Mouse (Mus musculus): ENCODE data around the gene Gm13288. TPM values are rescaled to one million over a fixed set of nuclear protein-coding genes. Genes with fewer than 3 reads are reported as not detected.
"Not testable (repeated sequence)": the region's sequence is repeated elsewhere in the genome, so short reads cannot be mapped to it uniquely, and the experiment has no call there.

Gm13288 gene
- polyA plus RNA-seq, 1 experiment from 2014 or later: 0.15 TPM

DNA sequence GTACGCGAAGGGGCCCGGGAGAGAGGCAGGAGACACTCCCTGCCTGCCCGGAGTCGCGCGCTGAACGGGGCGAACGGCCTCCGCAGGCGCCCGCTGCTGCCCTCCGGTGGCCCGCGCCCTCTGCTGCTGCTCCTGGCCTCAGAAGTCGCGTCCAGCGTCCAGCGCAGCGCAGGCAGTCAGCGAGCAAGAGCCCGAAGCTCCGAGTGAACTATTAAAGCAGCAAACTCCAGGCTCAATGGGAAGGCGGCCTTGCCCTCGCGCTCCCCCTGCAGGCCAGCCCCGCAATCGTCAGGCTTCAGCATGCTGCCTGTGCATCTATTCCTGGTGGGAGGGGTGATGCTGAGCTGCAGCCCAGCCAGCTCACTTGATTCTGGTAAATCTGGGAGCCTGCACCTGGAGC is 25.8 kb upstream of the Gm13288 start, which contains the start of gene Gm13272:
Gm13272 (plus strand) TSS at position 301 of the 400 bp plus-strand sequence.
- no CpG with 5 or more reads among the region's 29 CpGs for WGBS
- H3K36me3 ChIP-seq; H3K4me1 ChIP-seq; H3K27me3 ChIP-seq; H3K4me3 ChIP-seq; H3K9me3 ChIP-seq; H3K4me2 ChIP-seq (replicated peaks); ATAC-seq (ENCODE audit: insufficient number of reproducible peaks, insufficient read depth, low FRiP score, low TSS enrichment); H3K9ac ChIP-seq; H3K27ac ChIP-seq: not testable (repeated sequence)

DNA sequence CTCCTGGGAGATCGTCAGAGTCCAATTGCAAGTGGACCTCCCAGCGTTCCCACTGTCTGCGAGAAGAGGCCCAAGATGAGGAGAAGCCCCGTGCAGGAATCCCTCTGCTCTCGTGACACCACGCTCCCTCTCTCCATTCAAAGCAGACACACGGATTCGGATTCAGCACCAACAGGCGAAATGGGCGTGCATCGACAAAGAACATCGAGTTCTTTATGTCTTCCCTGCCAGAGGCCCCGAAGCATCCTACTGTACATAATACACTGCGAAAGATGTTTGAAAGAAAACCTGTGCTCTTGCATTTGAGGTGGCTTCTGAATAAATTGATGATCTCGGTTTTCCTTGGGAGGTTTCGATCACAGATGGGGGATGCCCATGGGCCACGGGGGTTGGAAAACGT is 25.0 kb upstream of the Gm13288 start:
- H3K27ac ChIP-seq; H3K9me3 ChIP-seq; H3K27me3 ChIP-seq; H3K4me2 ChIP-seq (replicated peaks); H3K9ac ChIP-seq; H3K4me3 ChIP-seq; H3K4me1 ChIP-seq; ATAC-seq (ENCODE audit: insufficient number of reproducible peaks, insufficient read depth, low FRiP score, low TSS enrichment); H3K36me3 ChIP-seq: not testable (repeated sequence)
- 41% methylated on average over 16 of the region's 18 CpGs for WGBS

DNA sequence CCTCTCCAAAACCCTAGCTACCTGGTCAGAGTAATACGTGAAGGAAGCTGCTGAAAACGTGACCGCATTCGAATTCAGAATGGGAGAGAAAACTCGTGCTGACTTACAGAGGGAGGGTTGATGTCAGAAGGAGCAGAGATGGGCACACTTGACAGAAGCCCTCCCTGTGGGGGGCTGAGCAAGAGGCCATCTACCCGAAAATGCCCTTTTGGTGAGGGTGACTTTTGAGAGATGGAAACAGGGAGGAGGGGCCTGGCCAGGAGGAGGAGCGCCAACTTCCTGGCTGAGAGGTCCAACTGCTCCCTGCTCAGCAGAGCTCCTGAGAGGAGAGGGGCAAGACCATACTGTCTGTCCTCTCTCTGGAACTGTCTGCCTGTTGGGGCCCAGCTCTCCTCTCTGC is 23.5 kb upstream of the Gm13288 start, which contains the start of gene Ifnz:
Ifnz (plus strand) TSS at position 301 of the 400 bp plus-strand sequence.
- Histone ChIP-seq H3K4me3 (0 out of 2 replicates have a peak within 1 kb of the TSS, but pooled peaks have one; percentile 22), H3K4me2 (replicated peaks) (peak within 1 kb of the TSS; percentile 30; the same call in 1 of the 2 replicates)
- 16% methylated on average over 5 of the region's 7 CpGs for WGBS
- H3K9ac ChIP-seq; H3K9me3 ChIP-seq; H3K27ac ChIP-seq; H3K27me3 ChIP-seq; H3K4me1 ChIP-seq; ATAC-seq (ENCODE audit: insufficient number of reproducible peaks, insufficient read depth, low FRiP score, low TSS enrichment); H3K36me3 ChIP-seq: not testable (repeated sequence)

DNA sequence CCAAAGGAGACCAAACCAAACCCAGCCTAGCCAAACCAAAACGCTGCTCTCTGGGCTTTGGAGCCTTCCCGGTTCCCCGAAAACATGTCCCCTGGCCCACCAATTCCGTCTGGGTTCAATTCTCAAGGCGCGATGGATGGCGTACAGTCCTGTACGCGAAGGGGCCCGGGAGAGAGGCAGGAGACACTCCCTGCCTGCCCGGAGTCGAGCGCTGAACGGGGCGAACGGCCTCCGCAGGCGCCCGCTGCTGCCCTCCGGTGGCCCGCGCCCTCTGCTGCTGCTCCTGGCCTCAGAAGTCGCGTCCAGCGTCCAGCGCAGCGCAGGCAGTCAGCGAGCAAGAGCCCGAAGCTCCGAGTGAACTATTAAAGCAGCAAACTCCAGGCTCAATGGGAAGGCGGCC is 23.0 kb upstream of the Gm13288 start:
- not testable (repeated sequence) for H3K27me3 ChIP-seq; ATAC-seq (ENCODE audit: insufficient number of reproducible peaks, insufficient read depth, low FRiP score, low TSS enrichment); H3K9me3 ChIP-seq; H3K4me1 ChIP-seq; H3K9ac ChIP-seq; H3K36me3 ChIP-seq; H3K27ac ChIP-seq
- Histone ChIP-seq H3K4me2 (replicated peaks) (peak overlapping the region; percentile 30; the same call in 1 of the 2 replicates), H3K4me3 (0 out of 2 replicates have a peak overlapping the region, but pooled peaks have one; percentile 22)
- 0% methylated on average over 21 of the region's 31 CpGs for WGBS

DNA sequence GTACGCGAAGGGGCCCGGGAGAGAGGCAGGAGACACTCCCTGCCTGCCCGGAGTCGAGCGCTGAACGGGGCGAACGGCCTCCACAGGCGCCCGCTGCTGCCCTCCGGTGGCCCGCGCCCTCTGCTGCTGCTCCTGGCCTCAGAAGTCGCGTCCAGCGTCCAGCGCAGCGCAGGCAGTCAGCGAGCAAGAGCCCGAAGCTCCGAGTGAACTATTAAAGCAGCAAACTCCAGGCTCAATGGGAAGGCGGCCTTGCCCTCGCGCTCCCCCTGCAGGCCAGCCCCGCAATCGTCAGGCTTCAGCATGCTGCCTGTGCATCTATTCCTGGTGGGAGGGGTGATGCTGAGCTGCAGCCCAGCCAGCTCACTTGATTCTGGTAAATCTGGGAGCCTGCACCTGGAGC is 19.9 kb upstream of the Gm13288 start, which contains the start of gene Gm13276:
Gm13276 (plus strand) TSS at position 301 of the 400 bp plus-strand sequence.
- not testable (repeated sequence) for H3K4me1 ChIP-seq; H3K9me3 ChIP-seq; H3K27me3 ChIP-seq; H3K4me2 ChIP-seq (replicated peaks); H3K9ac ChIP-seq; H3K27ac ChIP-seq; H3K36me3 ChIP-seq; H3K4me3 ChIP-seq; ATAC-seq (ENCODE audit: insufficient number of reproducible peaks, insufficient read depth, low FRiP score, low TSS enrichment)
- WGBS: no CpG with 5 or more reads among the region's 27 CpGs

DNA sequence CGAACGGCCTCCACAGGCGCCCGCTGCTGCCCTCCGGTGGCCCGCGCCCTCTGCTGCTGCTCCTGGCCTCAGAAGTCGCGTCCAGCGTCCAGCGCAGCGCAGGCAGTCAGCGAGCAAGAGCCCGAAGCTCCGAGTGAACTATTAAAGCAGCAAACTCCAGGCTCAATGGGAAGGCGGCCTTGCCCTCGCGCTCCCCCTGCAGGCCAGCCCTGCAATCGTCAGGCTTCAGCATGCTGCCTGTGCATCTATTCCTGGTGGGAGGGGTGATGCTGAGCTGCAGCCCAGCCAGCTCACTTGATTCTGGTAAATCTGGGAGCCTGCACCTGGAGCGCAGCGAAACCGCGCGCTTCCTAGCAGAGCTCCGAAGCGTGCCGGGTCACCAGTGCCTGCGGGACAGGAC is 16.9 kb upstream of the Gm13288 start, which contains the start of gene Gm13277:
Gm13277 (plus strand) TSS at position 231 of the 400 bp plus-strand sequence.
- not testable (repeated sequence) for H3K27me3 ChIP-seq; H3K9me3 ChIP-seq; H3K27ac ChIP-seq; H3K9ac ChIP-seq; H3K36me3 ChIP-seq; H3K4me2 ChIP-seq (replicated peaks); H3K4me3 ChIP-seq; ATAC-seq (ENCODE audit: insufficient number of reproducible peaks, insufficient read depth, low FRiP score, low TSS enrichment); H3K4me1 ChIP-seq
- 0% methylated on average over 1 of the region's 28 CpGs for WGBS

DNA sequence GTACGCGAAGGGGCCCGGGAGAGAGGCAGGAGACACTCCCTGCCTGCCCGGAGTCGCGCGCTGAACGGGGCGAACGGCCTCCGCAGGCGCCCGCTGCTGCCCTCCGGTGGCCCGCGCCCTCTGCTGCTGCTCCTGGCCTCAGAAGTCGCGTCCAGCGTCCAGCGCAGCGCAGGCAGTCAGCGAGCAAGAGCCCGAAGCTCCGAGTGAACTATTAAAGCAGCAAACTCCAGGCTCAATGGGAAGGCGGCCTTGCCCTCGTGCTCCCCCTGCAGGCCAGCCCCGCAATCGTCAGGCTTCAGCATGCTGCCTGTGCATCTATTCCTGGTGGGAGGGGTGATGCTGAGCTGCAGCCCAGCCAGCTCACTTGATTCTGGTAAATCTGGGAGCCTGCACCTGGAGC is 14.1 kb upstream of the Gm13288 start, which contains the start of gene Gm13278:
Gm13278 (plus strand) TSS at position 301 of the 400 bp plus-strand sequence.
- WGBS: no CpG with 5 or more reads among the region's 28 CpGs
- ATAC-seq (ENCODE audit: insufficient number of reproducible peaks, insufficient read depth, low FRiP score, low TSS enrichment); H3K4me1 ChIP-seq; H3K4me2 ChIP-seq (replicated peaks); H3K9me3 ChIP-seq; H3K27me3 ChIP-seq; H3K27ac ChIP-seq; H3K36me3 ChIP-seq; H3K4me3 ChIP-seq; H3K9ac ChIP-seq: not testable (repeated sequence)

DNA sequence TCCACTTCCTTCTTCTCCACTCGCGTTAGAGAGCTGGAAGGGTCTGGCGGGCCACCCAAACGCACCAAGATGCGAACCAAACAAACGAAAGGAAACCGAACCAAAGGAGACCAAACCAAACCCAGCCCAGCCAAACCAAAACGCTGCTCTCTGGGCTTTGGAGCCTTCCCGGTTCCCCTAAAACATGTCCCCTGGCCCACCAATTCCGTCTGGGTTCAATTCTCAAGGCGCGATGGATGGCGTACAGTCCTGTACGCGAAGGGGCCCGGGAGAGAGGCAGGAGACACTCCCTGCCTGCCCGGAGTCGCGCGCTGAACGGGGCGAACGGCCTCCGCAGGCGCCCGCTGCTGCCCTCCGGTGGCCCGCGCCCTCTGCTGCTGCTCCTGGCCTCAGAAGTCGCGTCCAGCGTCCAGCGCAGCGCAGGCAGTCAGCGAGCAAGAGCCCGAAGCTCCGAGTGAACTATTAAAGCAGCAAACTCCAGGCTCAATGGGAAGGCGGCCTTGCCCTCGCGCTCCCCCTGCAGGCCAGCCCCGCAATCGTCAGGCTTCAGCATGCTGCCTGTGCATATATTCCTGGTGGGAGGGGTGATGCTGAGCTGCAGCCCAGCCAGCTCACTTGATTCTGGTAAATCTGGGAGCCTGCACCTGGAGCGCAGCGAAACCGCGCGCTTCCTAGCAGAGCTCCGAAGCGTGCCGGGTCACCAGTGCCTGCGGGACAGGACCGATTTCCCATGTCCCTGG is 11.2 kb upstream of the Gm13288 start, which contains the start of gene Gm13275:
Gm13275 (plus strand) TSS at position 552 of the 740 bp plus-strand sequence.
- H3K4me2 ChIP-seq (replicated peaks); H3K4me1 ChIP-seq; H3K9me3 ChIP-seq; H3K36me3 ChIP-seq; H3K9ac ChIP-seq; H3K27ac ChIP-seq; H3K27me3 ChIP-seq; ATAC-seq (ENCODE audit: insufficient number of reproducible peaks, insufficient read depth, low FRiP score, low TSS enrichment); H3K4me3 ChIP-seq: not testable (repeated sequence)
- WGBS: 1% methylated on average over 14 of the region's 52 CpGs

DNA sequence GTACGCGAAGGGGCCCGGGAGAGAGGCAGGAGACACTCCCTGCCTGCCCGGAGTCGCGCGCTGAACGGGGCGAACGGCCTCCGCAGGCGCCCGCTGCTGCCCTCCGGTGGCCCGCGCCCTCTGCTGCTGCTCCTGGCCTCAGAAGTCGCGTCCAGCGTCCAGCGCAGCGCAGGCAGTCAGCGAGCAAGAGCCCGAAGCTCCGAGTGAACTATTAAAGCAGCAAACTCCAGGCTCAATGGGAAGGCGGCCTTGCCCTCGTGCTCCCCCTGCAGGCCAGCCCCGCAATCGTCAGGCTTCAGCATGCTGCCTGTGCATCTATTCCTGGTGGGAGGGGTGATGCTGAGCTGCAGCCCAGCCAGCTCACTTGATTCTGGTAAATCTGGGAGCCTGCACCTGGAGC is 8.2 kb upstream of the Gm13288 start, which contains the start of gene Gm13279:
Gm13279 (plus strand) TSS at position 301 of the 400 bp plus-strand sequence.
- H3K36me3 ChIP-seq; ATAC-seq (ENCODE audit: insufficient number of reproducible peaks, insufficient read depth, low FRiP score, low TSS enrichment); H3K4me3 ChIP-seq; H3K27me3 ChIP-seq; H3K4me1 ChIP-seq; H3K9me3 ChIP-seq; H3K4me2 ChIP-seq (replicated peaks); H3K27ac ChIP-seq; H3K9ac ChIP-seq: not testable (repeated sequence)
- WGBS: no CpG with 5 or more reads among the region's 28 CpGs

DNA sequence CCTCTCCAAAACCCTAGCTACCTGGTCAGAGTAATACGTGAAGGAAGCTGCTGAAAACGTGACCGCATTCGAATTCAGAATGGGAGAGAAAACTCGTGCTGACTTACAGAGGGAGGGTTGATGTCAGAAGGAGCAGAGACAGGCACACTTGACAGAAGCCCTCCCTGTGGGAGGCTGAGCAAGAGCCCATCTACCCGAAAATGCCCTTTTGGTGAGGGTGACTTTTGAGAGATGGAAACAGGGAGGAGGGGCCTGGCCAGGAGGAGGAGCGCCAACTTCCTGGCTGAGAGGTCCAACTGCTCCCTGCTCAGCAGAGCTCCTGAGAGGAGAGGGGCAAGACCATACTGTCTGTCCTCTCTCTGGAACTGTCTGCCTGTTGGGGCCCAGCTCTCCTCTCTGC is 6.0 kb upstream of the Gm13288 start, which contains the start of gene Gm13285:
Gm13285 (plus strand) TSS at position 301 of the 400 bp plus-strand sequence.
- 10% methylated on average over 6 of the region's 7 CpGs for WGBS
- ATAC-seq (ENCODE audit: insufficient number of reproducible peaks, insufficient read depth, low FRiP score, low TSS enrichment); H3K27me3 ChIP-seq: not testable (repeated sequence)

DNA sequence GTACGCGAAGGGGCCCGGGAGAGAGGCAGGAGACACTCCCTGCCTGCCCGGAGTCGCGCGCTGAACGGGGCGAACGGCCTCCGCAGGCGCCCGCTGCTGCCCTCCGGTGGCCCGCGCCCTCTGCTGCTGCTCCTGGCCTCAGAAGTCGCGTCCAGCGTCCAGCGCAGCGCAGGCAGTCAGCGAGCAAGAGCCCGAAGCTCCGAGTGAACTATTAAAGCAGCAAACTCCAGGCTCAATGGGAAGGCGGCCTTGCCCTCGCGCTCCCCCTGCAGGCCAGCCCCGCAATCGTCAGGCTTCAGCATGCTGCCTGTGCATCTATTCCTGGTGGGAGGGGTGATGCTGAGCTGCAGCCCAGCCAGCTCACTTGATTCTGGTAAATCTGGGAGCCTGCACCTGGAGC is 2.4 kb upstream of the Gm13288 start, which contains the start of gene Gm13287:
Gm13287 (plus strand) TSS at position 301 of the 400 bp plus-strand sequence.
- WGBS: no CpG with 5 or more reads among the region's 29 CpGs
- not testable (repeated sequence) for ATAC-seq (ENCODE audit: insufficient number of reproducible peaks, insufficient read depth, low FRiP score, low TSS enrichment); H3K4me2 ChIP-seq (replicated peaks)

More for the DNA sequence above, 6.0 kb upstream of the Gm13288 start, which contains the start of gene Gm13285:
- not testable (repeated sequence) for H3K27ac ChIP-seq; H3K9me3 ChIP-seq; H3K4me3 ChIP-seq; H3K36me3 ChIP-seq; H3K4me2 ChIP-seq (replicated peaks); H3K9ac ChIP-seq; H3K4me1 ChIP-seq

DNA sequence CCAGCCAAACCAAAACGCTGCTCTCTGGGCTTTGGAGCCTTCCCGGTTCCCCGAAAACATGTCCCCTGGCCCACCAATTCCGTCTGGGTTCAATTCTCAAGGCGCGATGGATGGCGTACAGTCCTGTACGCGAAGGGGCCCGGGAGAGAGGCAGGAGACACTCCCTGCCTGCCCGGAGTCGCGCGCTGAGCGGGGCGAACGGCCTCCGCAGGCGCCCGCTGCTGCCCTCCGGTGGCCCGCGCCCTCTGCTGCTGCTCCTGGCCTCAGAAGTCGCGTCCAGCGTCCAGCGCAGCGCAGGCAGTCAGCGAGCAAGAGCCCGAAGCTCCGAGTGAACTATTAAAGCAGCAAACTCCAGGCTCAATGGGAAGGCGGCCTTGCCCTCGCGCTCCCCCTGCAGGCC is 430 bp downstream of the Gm13288 start:
- Histone ChIP-seq H3K4me2 (replicated peaks) (peak overlapping the region; percentile 32; the same call in 1 of the 2 replicates), H3K4me3 (0 out of 2 replicates have a peak overlapping the region, but pooled peaks have one; percentile 22)
- not testable (repeated sequence) for H3K9ac ChIP-seq; H3K27ac ChIP-seq; H3K27me3 ChIP-seq; H3K9me3 ChIP-seq; H3K4me1 ChIP-seq; H3K36me3 ChIP-seq; ATAC-seq (ENCODE audit: insufficient number of reproducible peaks, insufficient read depth, low FRiP score, low TSS enrichment)
- WGBS: 0% methylated on average over 14 of the region's 34 CpGs

More for the DNA sequence above, 2.4 kb upstream of the Gm13288 start, which contains the start of gene Gm13287:
- H3K27ac ChIP-seq, H3K27me3 ChIP-seq, H3K4me3 ChIP-seq, H3K9me3 ChIP-seq, H3K4me1 ChIP-seq, H3K9ac ChIP-seq, H3K36me3 ChIP-seq: not testable (repeated sequence)

All from embryonic facial prominence, embryonic 12.5 days (tissue).